Mouse (Mus musculus): ENCODE measurements around the gene March8. TPM values are rescaled to one million over a fixed set of nuclear protein-coding genes. Genes with fewer than 3 reads are reported as not detected.

March8 gene
- polyA plus RNA-seq (2015; fragmentation: Nextera tagmentation; extraction: Ambion mirVana), result 40.7 and 49.3 TPM in 2 replicates

- peaks cover 17% of the 10 kb centered on the region for H3K4me1 ChIP-seq
- peak; percentile 93 for ATAC-seq
- peak within 1 kb of the TSS; percentile 88 for H3K9ac ChIP-seq
- H3K27ac ChIP-seq, result peak within 1 kb of the TSS; percentile 63
- no peaks in the 10 kb centered on the region for H3K9me3 ChIP-seq (replicated peaks)
- WGBS, result under 1% methylated on average over 70 of the region's 75 CpGs
- H3K27me3 ChIP-seq, result peaks cover 3% of the 10 kb centered on the region
- H3K36me3 ChIP-seq (ENCODE audit: poor library complexity, severe bottlenecking), result no peaks in the 10 kb centered on the region
- peak within 1 kb of the TSS; percentile 67 for H3K4me2 ChIP-seq
- H3K4me3 ChIP-seq, result peak within 1 kb of the TSS; percentile 93
These were observed at the start of gene March8 for GRCm38 (mm10) chr6:116337835-116338501. Gene March8 (plus strand): TSS chr6:116338024.

GRCm38 (mm10) chr6:116311411-116311810 is 26.4 kb upstream of the March8 start:
- Histone ChIP-seq H3K27me3 (no peaks in the 10 kb centered on the region), H3K9ac (no peak overlapping the region), H3K36me3 (ENCODE audit: poor library complexity, severe bottlenecking) (no peaks in the 10 kb centered on the region), H3K4me1 (no peaks in the 10 kb centered on the region), H3K4me2 (no peak overlapping the region), H3K9me3 (replicated peaks) (no peaks in the 10 kb centered on the region), H3K27ac (no peak overlapping the region), H3K4me3 (no peak overlapping the region)
- WGBS, result 92% methylated on average over 2 of the region's 2 CpGs
- ATAC-seq, result no peak

DNA sequence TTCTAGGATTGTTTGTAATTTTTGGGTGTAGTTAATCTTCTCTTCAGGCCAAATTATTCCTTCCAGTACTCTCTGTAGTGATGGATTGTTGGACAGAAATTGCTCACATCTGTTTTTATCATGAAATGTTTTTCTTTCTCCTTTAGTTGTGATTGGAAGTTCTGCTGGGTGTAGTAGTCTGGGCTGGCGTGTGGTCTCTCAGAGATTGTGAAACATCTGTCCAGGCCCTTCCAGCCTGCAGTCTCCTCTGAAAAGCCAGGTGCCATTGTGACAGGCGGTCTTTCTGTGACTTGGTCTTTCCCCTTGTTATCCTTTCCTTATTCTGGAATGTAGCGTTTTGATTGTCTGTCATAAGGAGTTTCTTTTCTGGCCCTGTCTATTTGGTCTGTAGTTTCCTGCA is 18.6 kb upstream of the March8 start:
- no peaks in the 10 kb centered on the region for H3K36me3 ChIP-seq (ENCODE audit: poor library complexity, severe bottlenecking)
- ATAC-seq, result no peak
- H3K9ac ChIP-seq, result no peak overlapping the region
- no peaks in the 10 kb centered on the region for H3K4me1 ChIP-seq
- no peak overlapping the region for H3K4me3 ChIP-seq
- no peak overlapping the region for H3K27ac ChIP-seq
- H3K4me2 ChIP-seq, result no peak overlapping the region
- WGBS, result 86% methylated on average over 3 of the region's 3 CpGs
- no peaks in the 10 kb centered on the region for H3K27me3 ChIP-seq
- H3K9me3 ChIP-seq (replicated peaks), result no peaks in the 10 kb centered on the region

GRCm38 (mm10) chr6:116326641-116327040 is 11.2 kb upstream of the March8 start:
- ATAC-seq, result no peak
- no peaks in the 10 kb centered on the region for H3K4me1 ChIP-seq
- H3K36me3 ChIP-seq (ENCODE audit: poor library complexity, severe bottlenecking), result no peaks in the 10 kb centered on the region
- no peaks in the 10 kb centered on the region for H3K9me3 ChIP-seq (replicated peaks)
- no peaks in the 10 kb centered on the region for H3K27me3 ChIP-seq
- H3K27ac ChIP-seq, result no peak overlapping the region
- no peak overlapping the region for H3K9ac ChIP-seq
- H3K4me3 ChIP-seq, result no peak overlapping the region
- no peak overlapping the region for H3K4me2 ChIP-seq
- WGBS, result 89% methylated on average over 3 of the region's 3 CpGs

DNA sequence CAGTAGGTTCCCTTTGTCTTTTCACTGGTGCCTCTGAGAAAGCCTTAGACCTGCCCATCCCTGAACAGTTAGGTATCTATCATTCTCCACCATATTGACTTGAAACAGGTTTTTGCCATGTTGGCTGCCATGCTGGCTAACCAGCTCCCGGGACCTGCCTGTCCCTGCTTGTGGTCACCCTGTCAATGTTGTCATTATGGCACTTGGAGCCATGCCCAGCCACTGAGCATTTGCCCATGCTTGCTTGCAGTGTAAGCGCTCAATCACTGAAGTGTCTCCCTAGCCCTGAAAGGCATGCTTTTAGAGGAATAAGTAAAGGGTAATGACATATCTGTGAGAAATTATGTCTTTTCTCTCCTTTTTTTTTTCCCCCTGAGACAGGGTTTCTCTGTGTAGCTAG is 6.4 kb upstream of the March8 start:
- WGBS, result 85% methylated on average over 2 of the region's 2 CpGs
- no peak overlapping the region for H3K4me3 ChIP-seq
- ATAC-seq, result no peak
- no peak overlapping the region for H3K9ac ChIP-seq
- no peaks in the 10 kb centered on the region for H3K9me3 ChIP-seq (replicated peaks)
- H3K27me3 ChIP-seq, result peaks cover 2% of the 10 kb centered on the region
- no peaks in the 10 kb centered on the region for H3K36me3 ChIP-seq (ENCODE audit: poor library complexity, severe bottlenecking)
- H3K4me1 ChIP-seq, result no peaks in the 10 kb centered on the region
- no peak overlapping the region for H3K4me2 ChIP-seq
- H3K27ac ChIP-seq, result no peak overlapping the region

DNA sequence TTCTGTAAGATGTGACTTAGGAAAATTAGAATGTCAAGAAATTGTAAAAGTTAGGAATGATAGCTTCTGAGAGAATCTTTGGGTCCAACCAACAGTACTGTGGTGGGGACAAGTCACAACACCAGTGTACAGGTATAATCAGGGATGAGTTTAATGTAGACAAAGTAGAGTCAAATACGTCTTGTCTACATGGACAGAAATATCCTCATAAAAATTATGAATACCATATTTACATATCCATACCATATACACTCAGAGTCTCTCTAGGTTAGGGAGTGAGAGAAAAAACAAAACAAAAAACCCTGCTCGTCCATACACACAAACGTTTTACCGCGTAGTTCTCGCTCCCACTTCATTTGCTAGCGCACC is 374 bp upstream of the March8 start:
- no peak; the same call in none of the 2 replicates for ATAC-seq
- Histone ChIP-seq H3K4me3 (peak overlapping the region; percentile 93), H3K36me3 (ENCODE audit: poor library complexity, severe bottlenecking) (no peaks in the 10 kb centered on the region), H3K27ac (no peak overlapping the region), H3K4me2 (peak overlapping the region; percentile 67), H3K9me3 (replicated peaks) (no peaks in the 10 kb centered on the region), H3K27me3 (peaks cover 3% of the 10 kb centered on the region), H3K9ac (peak overlapping the region; percentile 88), H3K4me1 (peaks cover 17% of the 10 kb centered on the region)
- WGBS, result 2% methylated on average over 7 of the region's 7 CpGs

DNA sequence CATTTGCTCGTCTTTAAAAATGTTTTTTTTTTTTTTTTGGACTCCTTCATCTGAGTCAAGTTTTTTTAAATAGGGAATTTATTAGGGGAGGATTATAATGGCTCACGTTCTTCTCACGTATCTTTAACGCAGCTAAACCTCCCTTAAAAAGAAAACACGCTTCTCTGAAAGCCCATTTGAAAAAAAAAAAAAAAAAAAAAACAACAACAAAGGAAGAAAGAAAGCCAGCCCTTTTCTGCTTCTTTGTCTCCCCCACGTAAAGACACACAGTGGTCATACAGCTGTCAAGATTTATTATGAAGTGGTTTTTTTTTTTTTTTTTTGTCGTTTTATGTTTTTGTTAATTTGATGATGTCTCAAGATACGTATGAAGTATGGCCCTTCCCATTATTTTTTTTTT is 696 bp downstream of the March8 start:
- Histone ChIP-seq H3K4me3 (peak overlapping the region; percentile 93), H3K4me1 (peaks cover 17% of the 10 kb centered on the region), H3K9ac (peak overlapping the region; percentile 88), H3K27me3 (peaks cover 3% of the 10 kb centered on the region), H3K36me3 (ENCODE audit: poor library complexity, severe bottlenecking) (no peaks in the 10 kb centered on the region), H3K4me2 (peak overlapping the region; percentile 67), H3K27ac (no peak overlapping the region), H3K9me3 (replicated peaks) (no peaks in the 10 kb centered on the region)
- no peak for ATAC-seq
- WGBS, result 8% methylated on average over 8 of the region's 8 CpGs

- no peak for ATAC-seq
- H3K4me3 ChIP-seq, result peak overlapping the region; percentile 93
- H3K4me1 ChIP-seq, result peaks cover 17% of the 10 kb centered on the region
- whole genome bisulfite sequencing, result 87% methylated on average over 5 of the region's 5 CpGs
- peak overlapping the region; percentile 45; the same call in 1 of the 2 replicates for H3K9ac ChIP-seq
- H3K9me3 ChIP-seq (replicated peaks), result no peaks in the 10 kb centered on the region
- peaks cover 3% of the 10 kb centered on the region for H3K27me3 ChIP-seq
- H3K27ac ChIP-seq, result no peak overlapping the region
- H3K4me2 ChIP-seq, result peak overlapping the region; percentile 67
- no peaks in the 10 kb centered on the region for H3K36me3 ChIP-seq (ENCODE audit: poor library complexity, severe bottlenecking)
These were observed 1.3 kb downstream of the March8 start for GRCm38 (mm10) chr6:116339088-116339487.

DNA sequence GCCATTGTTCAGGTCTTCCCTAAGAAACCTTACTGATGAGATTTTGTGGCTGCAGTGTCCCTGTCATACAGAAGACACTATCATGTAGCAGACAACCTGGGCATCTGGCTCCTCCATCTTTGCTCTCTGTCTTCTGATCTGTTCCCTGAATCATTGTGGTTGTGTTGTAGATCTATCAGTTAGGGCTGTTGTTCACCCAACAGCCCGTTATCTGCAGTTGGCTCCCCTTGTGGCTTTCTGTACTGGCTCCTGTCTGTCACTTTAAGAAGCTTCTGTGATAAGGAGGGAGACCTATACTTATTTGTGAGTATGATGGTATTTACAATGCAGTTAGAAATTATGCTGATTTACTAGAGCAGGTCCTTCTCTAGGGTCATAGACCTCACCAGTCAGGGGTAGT is 2.7 kb downstream of the March8 start:
- H3K9me3 ChIP-seq (replicated peaks), result no peaks in the 10 kb centered on the region
- no peak overlapping the region for H3K9ac ChIP-seq
- H3K4me3 ChIP-seq, result no peak overlapping the region
- no peak overlapping the region for H3K27ac ChIP-seq
- H3K36me3 ChIP-seq (ENCODE audit: poor library complexity, severe bottlenecking), result no peaks in the 10 kb centered on the region
- peak overlapping the region; percentile 67 for H3K4me2 ChIP-seq
- ATAC-seq, result no peak
- peaks cover 17% of the 10 kb centered on the region for H3K4me1 ChIP-seq
- WGBS, result 84% methylated on average over 1 of the region's 1 CpGs
- peaks cover 3% of the 10 kb centered on the region for H3K27me3 ChIP-seq

GRCm38 (mm10) chr6:116347953-116348352 is 10.1 kb downstream of the March8 start:
- no peak overlapping the region for H3K9ac ChIP-seq
- ATAC-seq, result no peak
- 82% methylated on average over 2 of the region's 2 CpGs for WGBS
- H3K27ac ChIP-seq, result no peak overlapping the region
- no peaks in the 10 kb centered on the region for H3K4me1 ChIP-seq
- H3K4me2 ChIP-seq, result no peak overlapping the region
- no peaks in the 10 kb centered on the region for H3K36me3 ChIP-seq (ENCODE audit: poor library complexity, severe bottlenecking)
- H3K27me3 ChIP-seq, result no peaks in the 10 kb centered on the region
- no peaks in the 10 kb centered on the region for H3K9me3 ChIP-seq (replicated peaks)
- no peak overlapping the region for H3K4me3 ChIP-seq

- ATAC-seq, result no peak
- Histone ChIP-seq H3K4me2 (no peak overlapping the region), H3K36me3 (ENCODE audit: poor library complexity, severe bottlenecking) (no peaks in the 10 kb centered on the region), H3K4me3 (no peak overlapping the region), H3K9me3 (replicated peaks) (no peaks in the 10 kb centered on the region), H3K9ac (no peak overlapping the region), H3K27me3 (no peaks in the 10 kb centered on the region), H3K27ac (no peak overlapping the region), H3K4me1 (no peaks in the 10 kb centered on the region)
- 91% methylated on average over 3 of the region's 3 CpGs for WGBS
These were observed 12.2 kb downstream of the March8 start for GRCm38 (mm10) chr6:116349997-116350396.

- WGBS, result 85% methylated on average over 6 of the region's 6 CpGs
These were observed 12.8 kb downstream of the March8 start for GRCm38 (mm10) chr6:116350643-116351042.

DNA sequence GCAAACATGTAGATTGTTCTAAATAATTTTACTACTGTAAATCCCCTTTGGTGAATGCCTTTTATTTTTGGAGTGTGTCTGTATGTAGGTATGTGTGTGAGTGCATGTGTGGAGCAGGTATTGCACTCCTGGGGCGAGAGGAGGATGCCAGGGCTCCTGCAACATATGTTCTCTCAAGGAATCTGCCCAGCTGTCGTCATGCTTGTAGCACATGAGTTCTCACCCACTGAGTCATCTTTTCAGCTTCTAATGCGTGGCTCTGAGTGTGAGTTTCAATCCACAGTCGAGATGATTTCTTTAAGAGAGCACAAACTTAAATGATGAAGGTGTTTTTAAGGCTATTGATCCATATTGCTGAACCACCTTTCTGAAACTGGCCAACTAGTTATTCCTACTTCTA is 13.7 kb downstream of the March8 start:
- Histone ChIP-seq H3K36me3 (ENCODE audit: poor library complexity, severe bottlenecking) (no peaks in the 10 kb centered on the region), H3K4me3 (no peak overlapping the region), H3K4me1 (no peaks in the 10 kb centered on the region), H3K27ac (no peak overlapping the region), H3K9ac (no peak overlapping the region), H3K4me2 (no peak overlapping the region), H3K9me3 (replicated peaks) (no peaks in the 10 kb centered on the region), H3K27me3 (no peaks in the 10 kb centered on the region)
- 80% methylated on average over 4 of the region's 4 CpGs for WGBS
- ATAC-seq, result no peak

More at GRCm38 (mm10) chr6:116350643-116351042, 12.8 kb downstream of the March8 start:
- no peak overlapping the region for H3K4me2 ChIP-seq
- no peaks in the 10 kb centered on the region for H3K27me3 ChIP-seq
- no peak overlapping the region for H3K9ac ChIP-seq
- H3K36me3 ChIP-seq (ENCODE audit: poor library complexity, severe bottlenecking), result no peaks in the 10 kb centered on the region
- H3K9me3 ChIP-seq (replicated peaks), result no peaks in the 10 kb centered on the region
- H3K27ac ChIP-seq, result no peak overlapping the region
- ATAC-seq, result no peak
- no peaks in the 10 kb centered on the region for H3K4me1 ChIP-seq
- no peak overlapping the region for H3K4me3 ChIP-seq
